Mouse (Mus musculus) liver, embryonic 16.5 days (tissue): ENCODE measurements around the gene Apoc2. TPM values are rescaled to one million over a fixed set of nuclear protein-coding genes. Genes with fewer than 3 reads are reported as not detected.
A peak's percentile ranks its signal among the peaks of the same experiment; 100 is the strongest.

ENCODE experiments used
- ATAC-seq: fragments of 200-750 bp; cut with Nextera tagmentation; 2 replicates; pipeline ENCODE4 v1.8.0; 2017; ENCODE audit warnings: low read depth, mild to moderate bottlenecking, moderate number of reproducible peaks, moderate library complexity
- H3K27ac ChIP-seq: fragments of 300-500 bp; sonication (generic); 2 replicates; pipeline ENCODE4 v1.5.1; 2014; ENCODE audit warnings: mild to moderate bottlenecking, low read length
- H3K27me3 ChIP-seq: fragments of 300-500 bp; sonication (generic); 2 replicates; pipeline ENCODE4 v1.6.1; 2014; ENCODE audit warnings: low read depth, low read length, mixed read lengths; ENCODE audit not compliant: control insufficient read depth, insufficient read depth
- H3K36me3 ChIP-seq: fragments of 300-500 bp; sonication (generic); 2 replicates; pipeline ENCODE4 v1.6.1; 2014; ENCODE audit warnings: mild to moderate bottlenecking; ENCODE audit not compliant: control insufficient read depth, insufficient read depth
- H3K4me1 ChIP-seq: fragments of 300-500 bp; sonication (generic); 2 replicates; pipeline ENCODE4 v1.6.1; 2014; ENCODE audit warnings: low read depth, low read length, mixed read lengths; ENCODE audit not compliant: control insufficient read depth
- H3K4me2 ChIP-seq: fragments of 300-500 bp; sonication (generic); 2 replicates; pipeline ENCODE4 v1.6.1; 2014; ENCODE audit warnings: low read depth, low read length, mixed read lengths
- H3K4me3 ChIP-seq: fragments of 300-500 bp; sonication (generic); 2 replicates; pipeline ENCODE4 v1.5.1; 2014; ENCODE audit warnings: low read depth, mild to moderate bottlenecking, low read length
- H3K9ac ChIP-seq: fragments of 300-500 bp; sonication (generic); 2 replicates; pipeline ENCODE4 v1.6.1; 2014; ENCODE audit warnings: low read depth, low read length
- H3K9me3 ChIP-seq: fragments of 300-500 bp; sonication (generic); replicated peaks from 2 replicates; pipeline ENCODE4 v1.6.1; 2016; ENCODE audit warnings: low read length; ENCODE audit not compliant: control insufficient read depth
- WGBS: fragments of 180-500 bp; shearing (Covaris S2); extraction: QIAGEN DNeasy Blood & Tissue Kit; methylation state at CpG from one replicate; pipeline ENCODE4 v1.1.7; 2014; ENCODE audit not compliant: insufficient replicate concordance; 5-methylcytosine and 5-hydroxymethylcytosine counted together
- polyA plus RNA-seq: library from polyadenylated mRNA; unstranded; fragments of >200 nt; fragmentation: Nextera tagmentation; extraction: Ambion mirVana; gene quantifications from 2 replicates; pipeline ENCODE4 v1.2.1, GENCODE M21; 2015

Apoc2 gene
- polyA plus RNA-seq, result 1,344 and 1,420 TPM in 2 replicates

GRCm38 (mm10) chr7:19677872-19678271 is at the start of gene Apoc2:
TSS of gene Apoc2 (minus strand) at chr7:19677941.
- H3K9me3 ChIP-seq, result no peaks in the 10 kb centered on the region
- H3K4me1 ChIP-seq, result peaks cover 6% of the 10 kb centered on the region
- H3K4me3 ChIP-seq, result no peak within 1 kb of the TSS
- H3K36me3 ChIP-seq, result no peaks in the 10 kb centered on the region
- WGBS, result 61% methylated on average over 8 of the region's 8 CpGs
- H3K27ac ChIP-seq, result peak within 1 kb of the TSS; percentile 55
- ATAC-seq, result peak; percentile 22; the same call in 1 of the 2 replicates
- peak within 1 kb of the TSS; percentile 33 for H3K4me2 ChIP-seq
- H3K27me3 ChIP-seq, result no peaks in the 10 kb centered on the region
- no peak within 1 kb of the TSS; the same call in 1 of the 2 replicates for H3K9ac ChIP-seq

- no peak for ATAC-seq
- Histone ChIP-seq H3K4me2 (no peak overlapping the region), H3K9me3 (no peaks in the 10 kb centered on the region), H3K9ac (no peak overlapping the region), H3K4me3 (no peak overlapping the region), H3K4me1 (peaks cover 7% of the 10 kb centered on the region), H3K27me3 (no peaks in the 10 kb centered on the region), H3K27ac (no peak overlapping the region), H3K36me3 (no peaks in the 10 kb centered on the region)
- 73% methylated on average over 4 of the region's 4 CpGs for WGBS
These were observed 48.8 kb upstream of the Apoc2 start for GRCm38 (mm10) chr7:19726541-19726940.

- H3K27ac ChIP-seq, result no peak overlapping the region
- no peaks in the 10 kb centered on the region for H3K36me3 ChIP-seq
- peaks cover 7% of the 10 kb centered on the region for H3K4me1 ChIP-seq
- no peak overlapping the region for H3K4me3 ChIP-seq
- H3K9ac ChIP-seq, result no peak overlapping the region
- ATAC-seq, result no peak
- H3K27me3 ChIP-seq, result no peaks in the 10 kb centered on the region
- H3K9me3 ChIP-seq, result no peaks in the 10 kb centered on the region
- WGBS, result 76% methylated on average over 12 of the region's 12 CpGs
- no peak overlapping the region for H3K4me2 ChIP-seq
These were observed 46.4 kb upstream of the Apoc2 start for GRCm38 (mm10) chr7:19724167-19724566.

GRCm38 (mm10) chr7:19722754-19723195 is 45.0 kb upstream of the Apoc2 start:
- Histone ChIP-seq H3K9me3 (no peaks in the 10 kb centered on the region), H3K36me3 (no peaks in the 10 kb centered on the region), H3K27ac (no peak overlapping the region), H3K4me3 (no peak overlapping the region), H3K9ac (no peak overlapping the region), H3K4me2 (no peak overlapping the region), H3K27me3 (no peaks in the 10 kb centered on the region), H3K4me1 (peaks cover 7% of the 10 kb centered on the region)
- peak; percentile 55 for ATAC-seq
- WGBS, result 42% methylated on average over 6 of the region's 6 CpGs

- Histone ChIP-seq H3K27ac (no peak overlapping the region), H3K4me1 (peaks cover 21% of the 10 kb centered on the region), H3K27me3 (no peaks in the 10 kb centered on the region), H3K4me3 (no peak overlapping the region), H3K4me2 (no peak overlapping the region), H3K9me3 (no peaks in the 10 kb centered on the region), H3K9ac (no peak overlapping the region), H3K36me3 (no peaks in the 10 kb centered on the region)
- ATAC-seq, result no peak
- 66% methylated on average over 4 of the region's 4 CpGs for WGBS
These were observed 41.5 kb upstream of the Apoc2 start for GRCm38 (mm10) chr7:19719200-19719599.

GRCm38 (mm10) chr7:19718297-19718952 is 40.7 kb upstream of the Apoc2 start:
- Histone ChIP-seq H3K4me2 (no peak overlapping the region), H3K9me3 (no peaks in the 10 kb centered on the region), H3K36me3 (no peaks in the 10 kb centered on the region), H3K4me3 (no peak overlapping the region), H3K27ac (no peak overlapping the region), H3K27me3 (no peaks in the 10 kb centered on the region), H3K4me1 (peaks cover 29% of the 10 kb centered on the region), H3K9ac (no peak overlapping the region)
- WGBS, result 69% methylated on average over 5 of the region's 5 CpGs
- no peak for ATAC-seq

- Histone ChIP-seq H3K27me3 (no peaks in the 10 kb centered on the region), H3K9ac (no peak overlapping the region), H3K4me3 (no peak overlapping the region), H3K4me1 (peaks cover 24% of the 10 kb centered on the region), H3K36me3 (peaks cover 6% of the 10 kb centered on the region; the same call in 1 of the 2 replicates), H3K4me2 (no peak overlapping the region), H3K27ac (no peak overlapping the region), H3K9me3 (no peaks in the 10 kb centered on the region)
- WGBS, result 59% methylated on average over 4 of the region's 4 CpGs
- ATAC-seq, result no peak
These were observed 39.6 kb upstream of the Apoc2 start for GRCm38 (mm10) chr7:19717346-19717745.

GRCm38 (mm10) chr7:19716822-19717221 is 39.1 kb upstream of the Apoc2 start:
- Histone ChIP-seq H3K4me3 (no peak overlapping the region; the same call in 1 of the 2 replicates), H3K36me3 (peaks cover 12% of the 10 kb centered on the region), H3K27ac (no peak overlapping the region), H3K4me2 (peak overlapping the region; percentile 86), H3K9me3 (no peaks in the 10 kb centered on the region), H3K27me3 (no peaks in the 10 kb centered on the region), H3K4me1 (peaks cover 24% of the 10 kb centered on the region), H3K9ac (no peak overlapping the region)
- no peak for ATAC-seq
- WGBS, result 71% methylated on average over 2 of the region's 2 CpGs

GRCm38 (mm10) chr7:19716055-19716682 is 38.4 kb upstream of the Apoc2 start:
- peak overlapping the region; percentile 73 for H3K27ac ChIP-seq
- WGBS, result 6% methylated on average over 18 of the region's 18 CpGs
- H3K36me3 ChIP-seq, result peaks cover 18% of the 10 kb centered on the region
- no peaks in the 10 kb centered on the region for H3K9me3 ChIP-seq
- H3K4me1 ChIP-seq, result peaks cover 24% of the 10 kb centered on the region
- no peak for ATAC-seq
- H3K4me2 ChIP-seq, result peak overlapping the region; percentile 86
- peak overlapping the region; percentile 49 for H3K9ac ChIP-seq
- peak overlapping the region; percentile 68 for H3K4me3 ChIP-seq
- H3K27me3 ChIP-seq, result no peaks in the 10 kb centered on the region
